Mouse (Mus musculus): ENCODE data around the gene Atm. TPM values are rescaled to one million over a fixed set of nuclear protein-coding genes. Genes with fewer than 3 reads are reported as not detected.

Atm gene
- polyA plus RNA-seq, 1 experiment, result 43.9 TPM

- TF ChIP-seq EP300 (IDR thresholded peaks at IDR 0.05; ENCODE audit: insufficient read depth, low read depth, low read length), result no peak
- TF ChIP-seq POLR2A (IDR thresholded peaks at IDR 0.05; ENCODE audit: insufficient read depth, low read length), result no peak
- TF ChIP-seq CTCF (IDR thresholded peaks at IDR 0.05; ENCODE audit: low read depth, low read length), result no peak
- Histone ChIP-seq H3K4me3 (ENCODE audit: low read depth, low read length) (peak overlapping the region; percentile 89), H3K9ac (ENCODE audit: low read depth, poor library complexity, severe bottlenecking) (peak overlapping the region; percentile 79), H3K4me1 (ENCODE audit: control insufficient read depth, insufficient read depth, low read length) (no peaks in the 10 kb centered on the region), H3K27ac (ENCODE audit: insufficient read depth, low read length) (peak overlapping the region; percentile 39; the same call in 1 of the 2 replicates), H3K9me3 (replicated peaks; ENCODE audit: control insufficient read depth, insufficient read depth, low read length, poor library complexity, severe bottlenecking) (no peaks in the 10 kb centered on the region), H3K27me3 (ENCODE audit: control insufficient read depth, insufficient read depth, low read length, poor library complexity, severe bottlenecking) (no peaks in the 10 kb centered on the region), H3K36me3 (ENCODE audit: control insufficient read depth, insufficient read depth, low read length, poor library complexity, severe bottlenecking) (peaks cover 3% of the 10 kb centered on the region; the same call in 1 of the 2 replicates)
Measured at GRCm38 (mm10) chr9:53537336-53537965, 911 bp upstream of the Atm start.

DNA sequence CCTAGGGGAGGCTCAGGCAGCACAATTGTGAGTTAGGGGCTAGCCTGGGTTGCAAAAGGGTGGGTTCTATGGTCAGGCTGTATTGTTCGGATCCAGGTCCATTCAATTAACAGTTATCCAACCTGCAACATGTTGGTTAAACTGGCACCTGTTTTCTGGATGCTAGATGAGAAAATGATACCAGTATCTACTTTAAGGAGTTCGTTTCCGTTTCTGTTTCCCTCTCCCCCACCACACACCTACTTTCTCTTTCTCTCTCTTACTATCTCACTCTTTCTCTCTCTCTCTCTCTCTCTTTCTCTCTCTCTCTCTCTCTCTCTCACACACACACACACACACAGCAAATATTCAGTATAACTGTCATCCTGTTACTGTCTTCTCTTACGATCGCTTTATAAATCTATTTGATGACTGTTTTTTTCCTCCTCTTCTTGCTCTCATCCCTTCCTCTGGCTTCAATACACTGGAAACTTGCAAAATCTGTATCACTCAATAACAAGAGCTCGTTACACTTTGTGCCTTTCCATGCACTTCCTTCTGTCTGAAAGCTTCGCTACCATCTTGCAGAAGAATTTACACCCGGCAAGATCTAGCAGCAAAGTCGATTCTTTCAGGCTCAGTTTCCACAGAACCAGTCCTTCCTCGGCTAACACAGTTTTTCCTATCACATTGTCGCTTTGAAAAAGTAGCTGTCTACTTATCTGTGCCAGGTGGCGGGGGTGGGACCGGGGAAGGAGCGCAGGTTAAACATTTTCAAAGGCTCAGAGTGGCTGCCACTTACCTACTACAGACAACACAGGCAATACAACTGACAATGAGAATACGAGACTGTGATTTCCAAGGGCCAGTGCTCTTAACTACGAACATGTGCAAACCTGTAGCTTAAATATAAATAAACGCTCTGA is 872 bp downstream of the Atm start:
- no peak overlapping the region for H3K27ac ChIP-seq (ENCODE audit: insufficient read depth, low read length)
- H3K9me3 ChIP-seq (replicated peaks; ENCODE audit: control insufficient read depth, insufficient read depth, low read length, poor library complexity, severe bottlenecking), result no peaks in the 10 kb centered on the region
- H3K4me3 ChIP-seq (ENCODE audit: low read depth, low read length), result peak overlapping the region; percentile 95
- TF ChIP-seq EP300 (IDR thresholded peaks at IDR 0.05; ENCODE audit: insufficient read depth, low read depth, low read length), result no peak
- no peak for TF ChIP-seq POLR2A (IDR thresholded peaks at IDR 0.05; ENCODE audit: insufficient read depth, low read length)
- TF ChIP-seq CTCF (IDR thresholded peaks at IDR 0.05; ENCODE audit: low read depth, low read length), result no peak
- H3K27me3 ChIP-seq (ENCODE audit: control insufficient read depth, insufficient read depth, low read length, poor library complexity, severe bottlenecking), result no peaks in the 10 kb centered on the region
- H3K9ac ChIP-seq (ENCODE audit: low read depth, poor library complexity, severe bottlenecking), result peak overlapping the region; percentile 66
- H3K36me3 ChIP-seq (ENCODE audit: control insufficient read depth, insufficient read depth, low read length, poor library complexity, severe bottlenecking), result peaks cover 8% of the 10 kb centered on the region
- H3K4me1 ChIP-seq (ENCODE audit: control insufficient read depth, insufficient read depth, low read length), result no peaks in the 10 kb centered on the region

DNA sequence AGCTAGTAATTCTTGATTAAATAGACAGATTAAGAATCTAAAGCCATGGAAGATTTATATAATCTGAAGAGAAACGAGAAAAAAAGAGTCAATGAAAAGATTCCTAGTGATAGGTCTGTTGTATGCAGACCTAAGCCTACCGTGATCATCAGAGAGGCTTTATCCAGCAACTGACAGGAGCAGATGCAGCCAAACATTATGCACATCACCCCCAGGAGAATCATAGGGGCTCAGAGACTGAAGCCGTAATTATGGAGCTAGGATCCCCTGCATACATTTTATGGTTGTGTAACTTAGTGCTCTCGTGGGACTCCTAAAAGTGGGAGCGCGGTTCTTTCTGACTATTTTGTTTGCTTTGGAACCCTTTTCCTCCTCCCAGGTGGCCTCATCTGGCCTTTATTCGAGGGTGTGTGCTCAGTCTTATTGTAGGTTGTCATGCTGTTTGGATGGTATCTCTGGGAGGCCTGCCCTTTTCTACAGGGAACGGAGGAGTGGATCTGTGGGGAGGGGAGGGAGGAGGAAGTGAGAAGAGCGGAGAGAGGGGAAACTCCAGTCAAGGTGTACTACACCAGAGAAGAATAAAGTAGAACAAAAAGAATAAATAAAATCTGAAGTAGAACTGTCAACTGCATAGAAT is 19.0 kb downstream of the Atm start:
- H3K9me3 ChIP-seq (replicated peaks; ENCODE audit: control insufficient read depth, insufficient read depth, low read length, poor library complexity, severe bottlenecking), result no peaks in the 10 kb centered on the region
- no peaks in the 10 kb centered on the region for H3K4me1 ChIP-seq (ENCODE audit: control insufficient read depth, insufficient read depth, low read length)
- no peak overlapping the region for H3K9ac ChIP-seq (ENCODE audit: low read depth, poor library complexity, severe bottlenecking)
- no peak for TF ChIP-seq EP300 (IDR thresholded peaks at IDR 0.05; ENCODE audit: insufficient read depth, low read depth, low read length)
- no peak for TF ChIP-seq CTCF (IDR thresholded peaks at IDR 0.05; ENCODE audit: low read depth, low read length)
- no peak for TF ChIP-seq POLR2A (IDR thresholded peaks at IDR 0.05; ENCODE audit: insufficient read depth, low read length)
- H3K4me3 ChIP-seq (ENCODE audit: low read depth, low read length), result no peak overlapping the region
- H3K27ac ChIP-seq (ENCODE audit: insufficient read depth, low read length), result no peak overlapping the region
- H3K27me3 ChIP-seq (ENCODE audit: control insufficient read depth, insufficient read depth, low read length, poor library complexity, severe bottlenecking), result no peaks in the 10 kb centered on the region
- H3K36me3 ChIP-seq (ENCODE audit: control insufficient read depth, insufficient read depth, low read length, poor library complexity, severe bottlenecking), result peaks cover 9% of the 10 kb centered on the region

- H3K27ac ChIP-seq (ENCODE audit: insufficient read depth, low read length), result peak overlapping the region; percentile 74; the same call in 1 of the 2 replicates
- peak overlapping the region; percentile 12; the same call in 1 of the 2 replicates for H3K4me3 ChIP-seq (ENCODE audit: low read depth, low read length)
- H3K9ac ChIP-seq (ENCODE audit: low read depth, poor library complexity, severe bottlenecking), result 0 out of 2 replicates have a peak overlapping the region, but pooled peaks have one; percentile 9
- H3K9me3 ChIP-seq (replicated peaks; ENCODE audit: control insufficient read depth, insufficient read depth, low read length, poor library complexity, severe bottlenecking), result no peaks in the 10 kb centered on the region
- H3K27me3 ChIP-seq (ENCODE audit: control insufficient read depth, insufficient read depth, low read length, poor library complexity, severe bottlenecking), result no peaks in the 10 kb centered on the region
- no peaks in the 10 kb centered on the region for H3K4me1 ChIP-seq (ENCODE audit: control insufficient read depth, insufficient read depth, low read length)
- H3K36me3 ChIP-seq (ENCODE audit: control insufficient read depth, insufficient read depth, low read length, poor library complexity, severe bottlenecking), result peaks cover 5% of the 10 kb centered on the region
- no peak for TF ChIP-seq POLR2A (IDR thresholded peaks at IDR 0.05; ENCODE audit: insufficient read depth, low read length)
- TF ChIP-seq EP300 (IDR thresholded peaks at IDR 0.05; ENCODE audit: insufficient read depth, low read depth, low read length), result no peak
- TF ChIP-seq CTCF (IDR thresholded peaks at IDR 0.05; ENCODE audit: low read depth, low read length), result no peak
Measured at GRCm38 (mm10) chr9:53514091-53514490, 22.4 kb downstream of the Atm start.

DNA sequence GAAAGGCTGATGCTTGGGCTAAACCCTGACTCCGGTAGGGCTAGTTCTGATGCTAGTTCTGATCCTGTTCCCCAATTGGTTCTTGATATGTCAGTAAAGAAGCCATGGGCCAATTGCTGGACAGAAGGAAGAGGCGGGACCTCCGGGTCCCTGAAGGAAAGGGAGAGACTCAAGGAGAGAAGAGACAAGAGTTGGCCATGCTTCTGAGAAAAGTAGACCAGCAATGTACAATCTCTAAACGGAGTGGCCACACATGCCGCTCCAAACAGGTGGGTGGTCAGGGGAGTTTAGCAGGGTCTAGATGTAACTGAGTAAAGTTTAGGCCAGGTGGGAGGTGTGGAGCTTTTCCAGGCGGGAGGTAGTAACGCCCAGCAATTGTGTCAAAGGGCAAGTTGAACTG is 28.5 kb downstream of the Atm start:
- Histone ChIP-seq H3K27me3 (ENCODE audit: control insufficient read depth, insufficient read depth, low read length, poor library complexity, severe bottlenecking) (no peaks in the 10 kb centered on the region), H3K4me1 (ENCODE audit: control insufficient read depth, insufficient read depth, low read length) (no peaks in the 10 kb centered on the region), H3K9me3 (replicated peaks; ENCODE audit: control insufficient read depth, insufficient read depth, low read length, poor library complexity, severe bottlenecking) (no peaks in the 10 kb centered on the region), H3K36me3 (ENCODE audit: control insufficient read depth, insufficient read depth, low read length, poor library complexity, severe bottlenecking) (peaks cover 7% of the 10 kb centered on the region), H3K4me3 (ENCODE audit: low read depth, low read length) (peak overlapping the region; percentile 94), H3K9ac (ENCODE audit: low read depth, poor library complexity, severe bottlenecking) (peak overlapping the region; percentile 51), H3K27ac (ENCODE audit: insufficient read depth, low read length) (peak overlapping the region; percentile 14; the same call in 1 of the 2 replicates)
- TF ChIP-seq POLR2A (IDR thresholded peaks at IDR 0.05; ENCODE audit: insufficient read depth, low read length), result peak; percentile 53
- no peak for TF ChIP-seq EP300 (IDR thresholded peaks at IDR 0.05; ENCODE audit: insufficient read depth, low read depth, low read length)
- TF ChIP-seq CTCF (IDR thresholded peaks at IDR 0.05; ENCODE audit: low read depth, low read length), result no peak
